Mouse (Mus musculus) erythroblast, embryonic 14.5 days (primary cell): ENCODE measurements around the gene Prss30. TPM values are rescaled to one million over a fixed set of nuclear protein-coding genes. Genes with fewer than 3 reads are reported as not detected.

Experiments
- H3K27me3 ChIP-seq: 2 replicates; pipeline ENCODE4 v1.6.1; 2012; ENCODE audit warnings: inconsistent platforms; ENCODE audit not compliant: control insufficient read depth
- H3K36me3 ChIP-seq: 2 replicates; pipeline ENCODE4 v1.6.1; 2012; ENCODE audit warnings: mild to moderate bottlenecking, inconsistent platforms; ENCODE audit not compliant: control insufficient read depth
- H3K4me1 ChIP-seq: 2 replicates; pipeline ENCODE4 v1.6.1; 2012; ENCODE audit warnings: inconsistent platforms; ENCODE audit not compliant: control insufficient read depth
- H3K4me3 ChIP-seq: replicated peaks from 2 replicates; pipeline ENCODE3; 2012; ENCODE audit warnings: moderate library complexity, mild to moderate bottlenecking, inconsistent platforms
- H3K9me3 ChIP-seq: 2 replicates; pipeline ENCODE4 v1.6.1; 2012; ENCODE audit warnings: low read length, inconsistent platforms, mixed read lengths; ENCODE audit not compliant: control insufficient read depth
- GATA1 ChIP-seq: IDR thresholded peaks from 2 replicates; pipeline ENCODE4 v1.6.1; 2012; ENCODE audit warnings: low read length, inconsistent platforms, mixed read lengths
- TAL1 ChIP-seq: IDR thresholded peaks from 3 replicates; pipeline ENCODE4 v1.6.1; 2012; ENCODE audit warnings: low read length, inconsistent platforms, mixed read lengths
- polyA plus RNA-seq: library from polyadenylated mRNA; stranded (reverse); fragments of >175 nt; gene quantifications from 2 replicates; pipeline ENCODE4 v1.2.3, GENCODE M21; 2012

The Prss30 gene
- polyA plus RNA-seq, 1 experiment = not detected

DNA sequence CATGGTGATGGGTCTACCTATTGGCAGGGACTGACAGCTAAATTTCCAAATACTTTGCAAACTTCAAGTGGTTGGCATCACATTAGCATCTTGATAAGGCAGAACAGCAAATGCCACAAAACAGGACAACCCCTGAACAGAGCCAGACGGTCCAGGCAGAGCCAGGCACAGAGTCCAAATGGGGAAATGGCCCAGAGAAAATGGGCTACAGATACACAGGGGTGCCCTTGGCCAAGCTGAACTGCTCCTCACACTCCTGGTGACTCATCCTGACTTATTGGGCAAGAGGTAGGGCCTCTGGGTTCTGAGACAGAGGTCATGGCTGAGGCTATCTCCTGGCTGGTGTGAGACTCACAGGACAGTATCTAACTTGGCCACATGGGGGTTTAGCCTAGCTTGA is 27.0 kb upstream of the Prss30 start:
- H3K4me3 ChIP-seq = no peak overlapping the region
- no peaks in the 10 kb centered on the region for H3K4me1 ChIP-seq
- no peaks in the 10 kb centered on the region for H3K36me3 ChIP-seq
- TF ChIP-seq GATA1 = no peak
- H3K9me3 ChIP-seq = no peaks in the 10 kb centered on the region
- no peaks in the 10 kb centered on the region for H3K27me3 ChIP-seq

DNA sequence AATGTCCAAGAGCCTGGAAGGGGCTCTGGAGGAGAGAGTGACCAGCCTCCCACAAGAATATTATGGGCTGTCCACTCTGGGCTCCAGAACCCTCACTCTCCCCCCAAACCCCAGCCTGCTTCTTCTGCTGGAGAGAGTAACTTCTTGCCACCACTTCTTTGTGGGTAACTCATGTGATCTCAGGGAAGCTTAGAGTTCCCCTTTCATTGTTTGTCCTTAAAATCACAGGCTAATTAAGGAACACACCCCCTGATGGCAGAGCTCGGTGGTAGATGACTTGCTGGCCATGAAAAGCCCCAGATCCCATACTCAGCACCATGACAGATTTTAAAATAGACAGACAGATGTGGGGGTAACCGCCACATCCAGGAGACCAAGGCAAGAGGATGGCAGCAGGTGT is 26.6 kb upstream of the Prss30 start:
- Histone ChIP-seq H3K36me3 (no peaks in the 10 kb centered on the region), H3K27me3 (no peaks in the 10 kb centered on the region), H3K9me3 (no peaks in the 10 kb centered on the region)

DNA sequence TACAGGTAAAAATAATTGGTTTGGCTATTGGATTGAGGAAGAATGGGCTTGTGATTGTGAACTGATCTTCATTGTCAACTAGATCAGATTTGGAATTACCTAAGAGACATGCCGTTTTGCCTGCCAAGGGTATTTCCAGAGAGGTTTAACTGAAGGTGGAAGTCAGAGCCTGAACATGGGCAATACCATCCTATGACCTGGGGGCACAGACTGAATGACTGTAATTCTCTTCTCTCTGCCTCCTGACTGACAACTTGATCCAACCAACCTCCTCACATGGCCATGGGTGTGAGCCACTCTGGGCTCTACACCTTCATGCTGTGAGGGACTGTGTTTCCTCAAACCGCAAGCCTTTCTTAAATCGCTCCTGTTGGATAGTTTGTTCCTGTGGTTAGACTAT is 24.7 kb upstream of the Prss30 start:
- H3K4me3 ChIP-seq = no peak overlapping the region
- H3K9me3 ChIP-seq = no peaks in the 10 kb centered on the region
- TF ChIP-seq GATA1 (no peak), TAL1 (no peak)
- H3K4me1 ChIP-seq = no peaks in the 10 kb centered on the region
- H3K27me3 ChIP-seq = no peaks in the 10 kb centered on the region
- H3K36me3 ChIP-seq = no peaks in the 10 kb centered on the region

More for the DNA sequence above, 26.6 kb upstream of the Prss30 start:
- TF ChIP-seq TAL1 (no peak), GATA1 (no peak)
- H3K4me1 ChIP-seq = no peaks in the 10 kb centered on the region
- no peak overlapping the region for H3K4me3 ChIP-seq

DNA sequence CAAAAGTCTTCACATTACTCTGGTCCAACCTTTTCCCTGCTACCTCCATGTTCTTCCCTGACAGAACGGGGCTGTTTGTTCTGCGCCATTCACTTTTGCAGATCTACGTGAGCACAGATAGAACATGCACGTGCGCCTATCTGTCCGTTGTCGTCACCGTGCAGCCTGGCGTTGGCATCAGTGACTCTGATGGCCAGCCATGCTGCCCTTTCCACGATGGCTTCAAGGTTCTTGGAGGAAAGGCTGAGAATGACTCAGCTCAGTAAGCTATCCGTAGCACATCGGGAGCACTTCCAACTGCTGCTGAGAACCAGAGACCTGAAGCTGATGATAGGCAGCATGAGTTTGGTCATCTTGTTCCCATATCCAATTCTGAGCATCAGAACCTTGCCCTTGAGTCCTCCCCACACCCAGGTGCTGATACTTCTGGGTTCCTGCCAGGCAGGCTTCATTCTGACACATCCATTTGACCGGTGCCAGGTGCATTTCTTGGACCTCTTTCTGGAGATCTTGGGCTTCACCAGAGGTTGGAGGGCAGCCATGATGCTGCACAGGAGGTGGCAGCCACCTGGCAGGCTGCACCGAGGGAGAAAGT is 23.8 kb upstream of the Prss30 start:
- Histone ChIP-seq H3K36me3 (no peaks in the 10 kb centered on the region), H3K4me3 (no peak overlapping the region), H3K4me1 (no peaks in the 10 kb centered on the region), H3K27me3 (no peaks in the 10 kb centered on the region), H3K9me3 (no peaks in the 10 kb centered on the region)
- TF ChIP-seq GATA1 = no peak
- no peak for TF ChIP-seq TAL1

DNA sequence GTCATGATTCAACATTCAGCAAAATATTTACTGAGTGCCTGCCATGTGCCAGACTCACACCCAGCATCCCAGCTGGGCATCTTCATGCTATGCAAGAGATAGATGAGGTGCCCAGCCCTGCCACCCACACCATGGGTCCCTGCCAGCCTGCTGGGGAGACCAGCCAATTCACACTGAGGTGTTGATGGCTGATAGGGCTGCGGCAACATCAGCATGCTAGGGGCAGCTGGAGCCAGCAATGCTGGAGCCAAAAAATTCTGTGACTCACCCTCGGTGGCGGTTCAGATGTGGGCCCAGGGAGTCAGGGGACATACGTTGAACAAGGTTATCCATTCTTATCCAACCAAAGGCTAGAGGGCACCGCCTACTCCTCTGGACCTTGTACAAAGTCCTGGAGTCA is 20.0 kb upstream of the Prss30 start:
- no peak for TF ChIP-seq GATA1
- TF ChIP-seq TAL1 = no peak
- Histone ChIP-seq H3K27me3 (no peaks in the 10 kb centered on the region), H3K4me1 (no peaks in the 10 kb centered on the region), H3K9me3 (no peaks in the 10 kb centered on the region), H3K4me3 (no peak overlapping the region), H3K36me3 (peaks cover 7% of the 10 kb centered on the region; the same call in 1 of the 2 replicates)

DNA sequence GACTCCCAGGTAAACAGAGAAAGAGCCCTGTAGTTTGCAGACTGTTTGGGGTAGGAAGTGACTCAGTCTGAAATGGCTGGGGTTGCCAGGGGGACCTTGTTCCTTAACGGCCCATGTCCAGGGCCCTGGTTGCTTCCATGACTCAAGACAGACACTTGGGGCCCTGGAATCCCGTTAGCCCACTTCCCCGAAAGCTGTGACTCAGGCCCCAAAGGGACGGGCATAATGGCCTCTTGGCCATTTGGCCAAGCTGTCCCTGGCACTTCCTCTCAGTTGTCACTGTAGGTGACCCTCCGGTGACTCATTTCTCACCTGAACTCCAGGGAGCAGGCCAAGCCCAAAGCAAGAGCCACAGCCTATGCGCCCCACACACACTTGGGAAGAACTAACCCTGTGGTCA is 18.0 kb upstream of the Prss30 start:
- Histone ChIP-seq H3K9me3 (no peaks in the 10 kb centered on the region), H3K4me1 (peaks cover 3% of the 10 kb centered on the region; the same call in 1 of the 2 replicates), H3K27me3 (no peaks in the 10 kb centered on the region), H3K36me3 (peaks cover 10% of the 10 kb centered on the region; the same call in 1 of the 2 replicates), H3K4me3 (no peak overlapping the region)
- no peak for TF ChIP-seq GATA1
- no peak for TF ChIP-seq TAL1

DNA sequence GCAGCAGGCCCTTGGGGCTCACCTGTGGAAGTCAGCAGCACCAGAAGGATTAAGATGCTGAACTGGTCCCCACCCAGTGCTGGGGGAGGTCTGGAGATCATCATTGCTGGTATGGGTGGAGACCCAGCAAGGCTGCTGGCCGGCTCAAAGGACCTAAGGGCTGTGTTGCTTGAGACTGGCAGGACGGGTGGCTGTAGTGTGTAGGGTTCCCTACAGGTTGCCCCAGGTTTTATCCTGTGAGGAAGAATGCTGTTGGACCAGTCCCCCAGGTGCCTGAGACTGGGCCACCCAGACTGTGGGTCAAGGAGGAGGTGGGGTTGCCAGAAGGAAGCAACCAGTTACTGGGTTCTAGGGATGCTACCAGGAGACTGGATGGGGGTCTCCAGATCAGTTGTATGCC is 17.5 kb upstream of the Prss30 start, which contains the start of gene Prss22:
Prss22 (minus strand) TSS at position 200 of the 400 bp plus-strand sequence.
- Histone ChIP-seq H3K4me1 (peaks cover 5% of the 10 kb centered on the region), H3K9me3 (no peaks in the 10 kb centered on the region), H3K4me3 (peak within 1 kb of the TSS; percentile 18), H3K36me3 (peaks cover 10% of the 10 kb centered on the region; the same call in 1 of the 2 replicates), H3K27me3 (no peaks in the 10 kb centered on the region)
- TF ChIP-seq TAL1 (no peak), GATA1 (no peak)

DNA sequence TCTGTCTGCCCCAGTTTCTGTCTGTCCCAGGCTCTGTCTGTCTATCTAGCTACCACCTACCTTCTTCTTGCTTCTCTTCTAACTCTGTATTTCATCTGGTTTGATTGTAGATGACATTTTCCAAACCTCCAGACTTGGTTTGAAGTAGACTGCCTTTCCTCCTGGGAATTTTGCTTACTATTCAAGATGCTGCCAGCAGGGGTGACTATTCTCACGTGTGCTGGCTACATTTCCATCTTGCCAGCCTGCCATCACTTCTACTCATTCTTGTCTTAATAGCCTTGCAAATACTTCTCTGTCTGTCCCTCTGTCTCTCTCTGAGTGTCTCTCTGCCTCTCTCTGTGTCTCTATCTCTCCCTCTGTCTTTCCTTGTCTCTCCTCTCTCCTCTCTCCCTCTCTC is 15.1 kb upstream of the Prss30 start:
- no peak for TF ChIP-seq TAL1
- TF ChIP-seq GATA1 = no peak
- no peaks in the 10 kb centered on the region for H3K27me3 ChIP-seq

DNA sequence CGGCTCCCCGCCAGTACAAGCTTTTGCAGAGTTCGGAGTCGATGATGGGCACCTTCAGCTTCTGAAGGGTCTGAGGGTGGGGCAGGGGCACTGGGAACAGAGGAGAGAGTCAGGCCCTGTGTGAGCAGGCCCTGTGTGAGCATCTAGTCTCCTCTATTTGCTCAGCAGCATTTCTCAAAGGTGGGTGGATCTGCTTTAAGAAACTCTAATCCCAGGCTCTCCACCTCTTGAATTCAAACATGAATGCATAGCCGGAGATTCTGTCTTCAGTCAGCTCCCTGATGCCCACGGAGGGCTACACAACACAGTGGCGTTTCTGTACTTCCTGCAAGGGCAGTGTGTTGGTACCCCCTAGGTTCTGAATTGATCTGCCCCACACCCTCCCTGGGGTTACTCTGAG is 14.3 kb upstream of the Prss30 start:
- Histone ChIP-seq H3K36me3 (peaks cover 10% of the 10 kb centered on the region; the same call in 1 of the 2 replicates), H3K4me3 (no peak overlapping the region), H3K9me3 (no peaks in the 10 kb centered on the region), H3K27me3 (no peaks in the 10 kb centered on the region), H3K4me1 (peaks cover 5% of the 10 kb centered on the region)
- TF ChIP-seq TAL1 = no peak
- TF ChIP-seq GATA1 = no peak

More for the DNA sequence above, 15.1 kb upstream of the Prss30 start:
- Histone ChIP-seq H3K4me1 (peaks cover 5% of the 10 kb centered on the region), H3K4me3 (no peak overlapping the region), H3K9me3 (no peaks in the 10 kb centered on the region), H3K36me3 (peaks cover 10% of the 10 kb centered on the region; the same call in 1 of the 2 replicates)
